15 mouse cellular contexts compared by ENCODE assay signal in genomic region chr6:143190838-143191476, GRCm38 (mm10). TPM values are rescaled to one million over a fixed set of nuclear protein-coding genes. Genes with fewer than 3 reads are reported as not detected.
A peak's percentile ranks its signal among the peaks of the same experiment; 100 is the strongest.
DNase-seq lines count a peak whose midpoint lies in the region; ATAC-seq and TF ChIP-seq lines count a peak whose summit lies in the region.
"Had no signal": no experiment of that assay in that cellular context is flagged by ENCODE, and none has a peak within 500 bp of the region (broad histone marks: within the 10 kb centered on the region; RNA-seq: fewer than 3 reads in every experiment).

No protein-coding gene starts in this region.

- H3K4me3 ChIP-seq in hindbrain, postnatal 0 days (ENCODE audit: low read length), result no peak overlapping the region
- H3K4me3 ChIP-seq in hindbrain, embryonic 14.5 days (replicated peaks; ENCODE audit: low read length), result no peak overlapping the region
- no peak overlapping the region for H3K4me3 ChIP-seq in stomach, postnatal 0 days (ENCODE audit: low read depth, low read length)
- H3K4me3 ChIP-seq: forebrain, embryonic 12.5 days had no signal

- no peak overlapping the region for H3K4me2 ChIP-seq in hindbrain, postnatal 0 days (ENCODE audit: low read depth, low read length)
- no peak overlapping the region for H3K4me2 ChIP-seq in hindbrain, embryonic 14.5 days (replicated peaks)
- H3K4me2 ChIP-seq in stomach, postnatal 0 days (replicated peaks; ENCODE audit: low read depth), result no peak overlapping the region
- H3K4me2 ChIP-seq: forebrain, embryonic 12.5 days had no signal

- intact Hi-C loops in left cerebral cortex, postnatal 14 days (cut with DNase I), result no loop called here

- no peak for TF ChIP-seq EP300 in stomach, postnatal 0 days (optimal IDR thresholded peaks at IDR 0.05)

- peaks cover 14% of the 10 kb centered on the region for H3K36me3 ChIP-seq in hindbrain, postnatal 0 days (ENCODE audit: insufficient read depth, low read length)
- peaks cover 26% of the 10 kb centered on the region for H3K36me3 ChIP-seq in hindbrain, embryonic 14.5 days (replicated peaks; ENCODE audit: control insufficient read depth, insufficient read depth)
- 0 out of 2 replicates have a peak, but pooled peaks cover 3% of the 10 kb centered on the region for H3K36me3 ChIP-seq in stomach, postnatal 0 days (ENCODE audit: control insufficient read depth, insufficient read depth, low read length)

- no peaks in the 10 kb centered on the region; the same call in 1 of the 2 replicates for H3K4me1 ChIP-seq in hindbrain, postnatal 0 days (ENCODE audit: insufficient read depth, low read length)
- H3K4me1 ChIP-seq in hindbrain, embryonic 14.5 days (replicated peaks; ENCODE audit: control insufficient read depth, insufficient read depth, low read length), result no peaks in the 10 kb centered on the region
- no peaks in the 10 kb centered on the region for H3K4me1 ChIP-seq in stomach, postnatal 0 days (replicated peaks; ENCODE audit: control insufficient read depth, insufficient read depth)

- no peak for TF ChIP-seq CTCF in hindbrain, postnatal 0 days (IDR thresholded peaks at IDR 0.05; ENCODE audit: low read depth)
- TF ChIP-seq CTCF in stomach, postnatal 0 days (IDR thresholded peaks at IDR 0.05; ENCODE audit: low read depth), result no peak

- WGBS in hindbrain, postnatal 0 days, result 60% methylated on average over 7 of the region's 7 CpGs
- WGBS in hindbrain, embryonic 14.5 days, result 75% methylated on average over 7 of the region's 7 CpGs
- 39% methylated on average over 7 of the region's 7 CpGs for WGBS in stomach, postnatal 0 days

- H3K9me3 ChIP-seq in hindbrain, postnatal 0 days (ENCODE audit: low read length), result no peaks in the 10 kb centered on the region
- no peaks in the 10 kb centered on the region for H3K9me3 ChIP-seq in hindbrain, embryonic 14.5 days (ENCODE audit: control insufficient read depth, low read length)
- H3K9me3 ChIP-seq in stomach, postnatal 0 days (ENCODE audit: control insufficient read depth, low read length), result no peaks in the 10 kb centered on the region
- H3K9me3 ChIP-seq: forebrain, embryonic 12.5 days had no signal

- H3K27ac ChIP-seq in hindbrain, postnatal 0 days, result 0 out of 2 replicates have a peak overlapping the region, but pooled peaks have one; percentile 16
- H3K27ac ChIP-seq in hindbrain, embryonic 14.5 days, result no peak overlapping the region
- 0 out of 2 replicates have a peak overlapping the region, but pooled peaks have one; percentile 1 for H3K27ac ChIP-seq in stomach, postnatal 0 days (replicated peaks)
- H3K27ac ChIP-seq: forebrain, embryonic 12.5 days had no signal

- no peaks in the 10 kb centered on the region for H3K27me3 ChIP-seq in hindbrain, postnatal 0 days (ENCODE audit: insufficient read depth, low read length)
- no peaks in the 10 kb centered on the region for H3K27me3 ChIP-seq in hindbrain, embryonic 14.5 days (ENCODE audit: control insufficient read depth, insufficient read depth, low read length)
- H3K27me3 ChIP-seq in stomach, postnatal 0 days (ENCODE audit: control insufficient read depth, insufficient read depth, low read length), result no peaks in the 10 kb centered on the region
- H3K27me3 ChIP-seq: CH12.LX; forebrain, embryonic 12.5 days had no signal

- ATAC-seq in hindbrain, postnatal 0 days, result no peak
- no peak for ATAC-seq in hindbrain, embryonic 14.5 days (ENCODE audit: low FRiP score)
- ATAC-seq in stomach, postnatal 0 days (ENCODE audit: low FRiP score, low TSS enrichment), result peak; percentile 49; the same call in 1 of the 2 replicates

- DNase-seq in hindbrain, postnatal 0 days (ENCODE audit: low spot score), result no peak
- no peak for DNase-seq in hindbrain, embryonic 14.5 days (ENCODE audit: low spot score)
- peak; percentile 50 to 78 for DNase-seq in left cerebral cortex, postnatal 14 days (ENCODE audit: low spot score in 2 of 2)
- no peak for DNase-seq in left cerebral cortex, adult 11 months (ENCODE audit: low spot score)
- DNase-seq in right cerebral cortex, adult 18-20 months, result peak; percentile 46
- no peak for DNase-seq in right cerebral cortex, postnatal 14 days
- no peak for DNase-seq in stomach, postnatal 0 days (ENCODE audit: low spot score)
- no peak for DNase-seq in retina, embryonic 14.5 days (ENCODE audit: low spot score)
- DNase-seq: adrenal gland, postnatal 25 days; cerebellum, adult 18-20 months; gastrocnemius, postnatal 10 days; left cerebral cortex, postnatal 4 days; lung, postnatal 4 days had no signal

- H3K9ac ChIP-seq in hindbrain, postnatal 0 days (replicated peaks; ENCODE audit: low read length), result no peak overlapping the region
- no peak overlapping the region for H3K9ac ChIP-seq in hindbrain, embryonic 14.5 days
- no peak overlapping the region for H3K9ac ChIP-seq in stomach, postnatal 0 days (ENCODE audit: low read length)
- H3K9ac ChIP-seq: forebrain, embryonic 12.5 days had no signal

RNA-seq across cellular contexts. Expression of gene Etnk1, which starts 23.9 kb away (rescaled TPM):
- 100 and 111 TPM in 2 replicates for total RNA-seq in hindbrain, postnatal 0 days (2014; rRNA removed)
- polyA plus RNA-seq in hindbrain, postnatal 0 days (2015; fragmentation: Nextera tagmentation; extraction: Ambion mirVana), result 31.8 and 33.2 TPM in 2 replicates
- polyA plus RNA-seq in hindbrain, embryonic 14.5 days (2014; fragmentation: Nextera tagmentation; extraction: Ambion mirVana), result 62.1 and 73.4 TPM in 2 replicates
- 100 to 1,000 TPM; 161 to 170 TPM for total RNA-seq in left cerebral cortex, postnatal 14 days (2021)
- 10.7 and 11.0 TPM in 2 replicates for polyA plus RNA-seq in stomach, postnatal 0 days (2015; fragmentation: Nextera tagmentation; extraction: Ambion mirVana)

Comparison
In these comparisons a context has a peak if more than half of its experiments do, and no peak if none do; other contexts are left out.
1. DNase-seq: peak in left cerebral cortex, postnatal 14 days (2 of 2) and right cerebral cortex, adult 18-20 months (single experiment); none in hindbrain, postnatal 0 days (single experiment), hindbrain, embryonic 14.5 days (single experiment), left cerebral cortex, adult 11 months (single experiment), right cerebral cortex, postnatal 14 days (single experiment), stomach, postnatal 0 days (single experiment) and retina, embryonic 14.5 days (single experiment).